Mouse (Mus musculus) lung, adult 2 months (tissue): ENCODE results near the gene Gga1.

Source experiments
- CTCF ChIP-seq: fragments of 200-500 bp; IDR thresholded peaks from 2 replicates; pipeline ENCODE4 v1.5.1; 2011; ENCODE audit warnings: mild to moderate bottlenecking, low read length, control low read depth; ENCODE audit not compliant: insufficient read depth
- POLR2A ChIP-seq: fragments of 200-500 bp; IDR thresholded peaks from 2 replicates; pipeline ENCODE4 v1.6.1; 2011; ENCODE audit warnings: low read depth, mild to moderate bottlenecking, control low read depth, low read length, borderline replicate concordance; ENCODE audit errors: extremely low read depth

GRCm38 (mm10) chr15:78934784-78935320 is 57.9 kb downstream of the Gga1 start, which contains the start of gene Nol12:
- TF ChIP-seq CTCF = no peak
- TF ChIP-seq POLR2A = peak; percentile 79; the same call in 1 of the 2 replicates
